Mouse (Mus musculus): ENCODE data around the gene Farsb. TPM values are rescaled to one million over a fixed set of nuclear protein-coding genes. Genes with fewer than 3 reads are reported as not detected.

The Farsb gene
- polyA plus RNA-seq, 1 experiment from 2014 or later = 105 TPM

Other genes starting within 250 kb of the Farsb start
- gene Sgpp2, start 178.6 kb downstream of the Farsb start, polyA plus RNA-seq (2015; fragmentation: Nextera tagmentation; extraction: Ambion mirVana) = 0.22 and 0.28 TPM in 2 replicates
- gene Mogat1, start 22.1 kb upstream of the Farsb start, polyA plus RNA-seq (2015; fragmentation: Nextera tagmentation; extraction: Ambion mirVana) = 0.34 TPM in 1 of 2 replicates, not detected in the other
- not detected in 2 replicates for gene BC035947, start 23.3 kb upstream of the Farsb start, polyA plus RNA-seq (2015; fragmentation: Nextera tagmentation; extraction: Ambion mirVana)
- gene Acsl3, start 168.9 kb upstream of the Farsb start, polyA plus RNA-seq (2015; fragmentation: Nextera tagmentation; extraction: Ambion mirVana) = 78.7 and 87.1 TPM in 2 replicates
- gene Utp14b, start 169.1 kb upstream of the Farsb start, polyA plus RNA-seq (2015; fragmentation: Nextera tagmentation; extraction: Ambion mirVana) = 1.8 and 2.2 TPM in 2 replicates

All from heart, embryonic 16.5 days (tissue).